Mouse (Mus musculus): ENCODE data around the gene Rtraf. TPM values are rescaled to one million over a fixed set of nuclear protein-coding genes. Genes with fewer than 3 reads are reported as not detected.
"Not testable (repeated sequence)": the region's sequence is repeated elsewhere in the genome, so short reads cannot be mapped to it uniquely, and the experiment has no call there.

Gene Rtraf
- polyA plus RNA-seq (2015; fragmentation: Nextera tagmentation; extraction: Ambion mirVana), result 202 and 207 TPM in 2 replicates

GRCm38 (mm10) chr14:19823321-19824142 lies at the start of gene Rtraf:
Rtraf (minus strand) TSS chr14:19823824.
- peak within 1 kb of the TSS; percentile 88 for H3K4me2 ChIP-seq
- H3K27me3 ChIP-seq, result no peaks in the 10 kb centered on the region; the same call in 1 of the 2 replicates
- peak within 1 kb of the TSS; percentile 96 for H3K4me3 ChIP-seq

GRCm38 (mm10) chr14:19867286-19867935 lies 43.8 kb upstream of the Rtraf start:
- peaks cover 5% of the 10 kb centered on the region; the same call in 1 of the 2 replicates for H3K4me1 ChIP-seq (replicated peaks)
- WGBS, result 74% methylated on average over 5 of the region's 5 CpGs
- H3K36me3 ChIP-seq, result peaks cover 15% of the 10 kb centered on the region; the same call in 1 of the 2 replicates
- no peak for ATAC-seq (ENCODE audit: low FRiP score)
- H3K4me3 ChIP-seq, result no peak overlapping the region
- H3K4me2 ChIP-seq, result no peak overlapping the region
- no peak overlapping the region for H3K9ac ChIP-seq
- no peaks in the 10 kb centered on the region for H3K27me3 ChIP-seq
- H3K9me3 ChIP-seq, result no peaks in the 10 kb centered on the region
- H3K27ac ChIP-seq, result no peak overlapping the region

More at GRCm38 (mm10) chr14:19823321-19824142, at the start of gene Rtraf:
- H3K9ac ChIP-seq, result peak within 1 kb of the TSS; percentile 94
- WGBS, result under 1% methylated on average over 75 of the region's 80 CpGs
- peak; percentile 97 for ATAC-seq (ENCODE audit: low FRiP score)
- no peaks in the 10 kb centered on the region for H3K9me3 ChIP-seq
- peaks cover 25% of the 10 kb centered on the region for H3K36me3 ChIP-seq
- H3K4me1 ChIP-seq (replicated peaks), result peaks cover 38% of the 10 kb centered on the region
- H3K27ac ChIP-seq, result peak within 1 kb of the TSS; percentile 92

GRCm38 (mm10) chr14:19865121-19865520 lies 41.5 kb upstream of the Rtraf start:
- ATAC-seq (ENCODE audit: low FRiP score); H3K27me3 ChIP-seq; H3K9ac ChIP-seq; H3K4me2 ChIP-seq; H3K27ac ChIP-seq; H3K4me1 ChIP-seq (replicated peaks); H3K4me3 ChIP-seq; H3K9me3 ChIP-seq; H3K36me3 ChIP-seq: not testable (repeated sequence)
- WGBS, result 93% methylated on average over 9 of the region's 9 CpGs

- Histone ChIP-seq H3K4me2 (no peak overlapping the region), H3K36me3 (no peaks in the 10 kb centered on the region), H3K4me1 (replicated peaks) (no peaks in the 10 kb centered on the region; the same call in 1 of the 2 replicates), H3K27ac (no peak overlapping the region), H3K27me3 (no peaks in the 10 kb centered on the region), H3K4me3 (no peak overlapping the region), H3K9ac (no peak overlapping the region), H3K9me3 (no peaks in the 10 kb centered on the region)
- no peak for ATAC-seq (ENCODE audit: low FRiP score)
- WGBS, result 90% methylated on average over 8 of the region's 8 CpGs
These were observed 37.9 kb upstream of the Rtraf start for GRCm38 (mm10) chr14:19861311-19862080.

- Histone ChIP-seq H3K27ac (no peak overlapping the region), H3K27me3 (no peaks in the 10 kb centered on the region), H3K4me1 (replicated peaks) (no peaks in the 10 kb centered on the region; the same call in 1 of the 2 replicates), H3K4me3 (no peak overlapping the region), H3K4me2 (no peak overlapping the region), H3K9me3 (no peaks in the 10 kb centered on the region), H3K36me3 (no peaks in the 10 kb centered on the region), H3K9ac (no peak overlapping the region)
- ATAC-seq (ENCODE audit: low FRiP score), result no peak
- 93% methylated on average over 4 of the region's 4 CpGs for WGBS
These were observed 36.7 kb upstream of the Rtraf start for GRCm38 (mm10) chr14:19860281-19860680.

- Histone ChIP-seq H3K4me3 (no peak overlapping the region), H3K9ac (no peak overlapping the region), H3K27ac (no peak overlapping the region), H3K4me1 (replicated peaks) (no peaks in the 10 kb centered on the region; the same call in 1 of the 2 replicates), H3K36me3 (no peaks in the 10 kb centered on the region), H3K27me3 (no peaks in the 10 kb centered on the region), H3K4me2 (no peak overlapping the region), H3K9me3 (no peaks in the 10 kb centered on the region)
- peak; percentile 52; the same call in 1 of the 2 replicates for ATAC-seq (ENCODE audit: low FRiP score)
- 57% methylated on average over 8 of the region's 8 CpGs for WGBS
These were observed 35.5 kb upstream of the Rtraf start for GRCm38 (mm10) chr14:19858808-19859776.

- Histone ChIP-seq H3K4me1 (replicated peaks) (no peaks in the 10 kb centered on the region; the same call in 1 of the 2 replicates), H3K4me2 (no peak overlapping the region), H3K9ac (no peak overlapping the region), H3K27ac (no peak overlapping the region), H3K4me3 (no peak overlapping the region), H3K9me3 (no peaks in the 10 kb centered on the region), H3K36me3 (no peaks in the 10 kb centered on the region), H3K27me3 (no peaks in the 10 kb centered on the region)
- no peak for ATAC-seq (ENCODE audit: low FRiP score)
- WGBS, result 81% methylated on average over 2 of the region's 2 CpGs
These were observed 34.7 kb upstream of the Rtraf start for GRCm38 (mm10) chr14:19858279-19858678.

- H3K4me3 ChIP-seq, result no peak overlapping the region
- no peak overlapping the region for H3K4me2 ChIP-seq
- no peak for ATAC-seq (ENCODE audit: low FRiP score)
- H3K9me3 ChIP-seq, result no peaks in the 10 kb centered on the region
- no peaks in the 10 kb centered on the region for H3K4me1 ChIP-seq (replicated peaks)
- no peaks in the 10 kb centered on the region for H3K27me3 ChIP-seq
- WGBS, result 35% methylated on average over 3 of the region's 3 CpGs
- no peak overlapping the region for H3K27ac ChIP-seq
- H3K36me3 ChIP-seq, result no peaks in the 10 kb centered on the region
- no peak overlapping the region for H3K9ac ChIP-seq
These were observed 29.8 kb upstream of the Rtraf start for GRCm38 (mm10) chr14:19853471-19853870.

GRCm38 (mm10) chr14:19839600-19840332 lies 16.1 kb upstream of the Rtraf start:
- Histone ChIP-seq H3K36me3 (no peaks in the 10 kb centered on the region), H3K4me2 (peak overlapping the region; percentile 48), H3K4me3 (no peak overlapping the region), H3K9ac (peak overlapping the region; percentile 62), H3K27me3 (no peaks in the 10 kb centered on the region), H3K9me3 (no peaks in the 10 kb centered on the region), H3K27ac (no peak overlapping the region), H3K4me1 (replicated peaks) (peaks cover 2% of the 10 kb centered on the region; the same call in 1 of the 2 replicates)
- peak; percentile 72 for ATAC-seq (ENCODE audit: low FRiP score)
- 30% methylated on average over 15 of the region's 15 CpGs for WGBS

- ATAC-seq (ENCODE audit: low FRiP score), result no peak
- no peak overlapping the region for H3K4me3 ChIP-seq
- no peak overlapping the region for H3K27ac ChIP-seq
- peaks cover 2% of the 10 kb centered on the region; the same call in 1 of the 2 replicates for H3K4me1 ChIP-seq (replicated peaks)
- no peaks in the 10 kb centered on the region for H3K36me3 ChIP-seq
- no peak overlapping the region for H3K4me2 ChIP-seq
- H3K9ac ChIP-seq, result no peak overlapping the region
- H3K9me3 ChIP-seq, result no peaks in the 10 kb centered on the region
- 93% methylated on average over 3 of the region's 3 CpGs for WGBS
- H3K27me3 ChIP-seq, result no peaks in the 10 kb centered on the region
These were observed 12.7 kb upstream of the Rtraf start for GRCm38 (mm10) chr14:19836289-19836688.

Data from hindbrain, embryonic 13.5 days (tissue).